Mouse (Mus musculus): Measurements from ENCODE around the gene Dnajc11.

Dnajc11 gene

DNA sequence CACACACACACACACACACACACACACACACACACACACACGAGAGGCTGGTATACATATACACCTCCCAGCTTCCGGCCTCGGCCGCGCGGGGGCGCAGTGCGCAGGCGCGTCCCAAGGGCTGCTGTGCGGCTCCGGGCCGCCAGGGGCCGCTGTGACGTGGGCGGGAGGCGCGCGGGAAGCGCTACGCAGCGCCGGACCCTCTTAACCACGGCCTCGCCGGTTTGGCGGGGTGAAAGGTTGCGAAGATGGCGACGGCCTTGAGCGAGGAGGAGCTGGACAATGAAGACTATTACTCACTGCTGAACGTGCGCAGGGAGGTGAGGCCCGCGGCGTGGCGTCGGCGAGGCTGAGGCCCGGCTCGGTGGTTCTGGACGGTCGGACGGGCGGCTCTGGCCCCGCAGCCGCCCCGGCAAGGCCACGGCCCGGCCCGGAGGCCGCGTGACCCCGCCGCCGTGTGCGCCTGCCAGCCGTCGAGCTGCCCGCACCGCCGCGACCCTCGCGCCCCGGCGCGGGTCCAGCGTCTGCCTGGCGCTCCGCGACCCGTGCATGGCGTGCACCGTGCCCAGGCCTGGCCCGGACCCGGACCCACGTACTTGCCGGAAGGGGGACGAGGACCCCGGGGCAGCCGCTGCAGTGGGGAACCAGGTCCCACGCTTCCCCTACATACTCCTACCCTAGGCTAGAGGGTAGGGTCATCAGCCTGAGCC, at the start of gene Dnajc11:
TSS of gene Dnajc11 (plus strand) at position 187 of the 710 bp plus-strand sequence.
- DNase-seq (ENCODE audit: low spot score in 2 of 2) = peak; percentile 84 to 88

DNA sequence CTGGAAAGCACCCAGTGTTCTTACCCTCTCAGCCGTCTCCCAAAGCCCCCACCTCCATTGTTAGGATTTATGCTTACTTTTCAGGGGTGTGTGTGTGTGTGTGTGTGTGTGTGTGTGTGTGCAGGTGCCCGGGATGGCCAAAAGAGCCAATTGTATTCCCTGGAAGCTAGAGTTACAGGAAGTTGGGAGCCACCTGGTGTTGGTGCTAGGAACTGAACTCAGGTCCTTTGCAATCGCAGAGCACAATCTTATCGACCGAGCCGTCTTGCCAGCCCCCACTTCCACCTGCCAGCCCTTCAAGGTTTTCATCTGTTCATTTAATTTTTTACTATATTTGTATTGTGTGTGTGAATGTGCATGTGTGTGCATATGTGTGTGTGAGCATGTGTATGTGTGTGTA, 40.2 kb upstream of the Dnajc11 start:
- DNase-seq (ENCODE audit: low spot score in 2 of 2) = no peak

DNA sequence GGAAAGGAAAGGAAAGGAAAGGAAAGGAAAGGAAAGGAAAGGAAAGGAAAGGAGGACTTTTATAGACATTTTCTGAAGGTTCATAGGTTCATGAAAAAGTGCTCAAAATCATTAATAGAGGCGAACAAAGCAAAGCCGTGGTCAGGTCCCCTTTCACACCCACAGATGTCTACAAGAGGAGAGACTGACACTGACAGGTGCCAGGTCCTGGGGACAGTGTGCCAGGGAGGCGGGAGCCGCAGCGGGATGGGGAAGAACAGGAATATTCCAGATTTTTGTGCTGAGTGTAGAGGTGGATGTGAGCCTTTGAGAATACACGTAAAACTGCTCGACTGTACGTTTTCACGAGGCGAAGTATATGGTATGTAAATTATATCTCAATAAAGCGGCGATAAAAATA, 38.6 kb upstream of the Dnajc11 start:
- DNase-seq (ENCODE audit: low spot score in 2 of 2) = no peak

DNA sequence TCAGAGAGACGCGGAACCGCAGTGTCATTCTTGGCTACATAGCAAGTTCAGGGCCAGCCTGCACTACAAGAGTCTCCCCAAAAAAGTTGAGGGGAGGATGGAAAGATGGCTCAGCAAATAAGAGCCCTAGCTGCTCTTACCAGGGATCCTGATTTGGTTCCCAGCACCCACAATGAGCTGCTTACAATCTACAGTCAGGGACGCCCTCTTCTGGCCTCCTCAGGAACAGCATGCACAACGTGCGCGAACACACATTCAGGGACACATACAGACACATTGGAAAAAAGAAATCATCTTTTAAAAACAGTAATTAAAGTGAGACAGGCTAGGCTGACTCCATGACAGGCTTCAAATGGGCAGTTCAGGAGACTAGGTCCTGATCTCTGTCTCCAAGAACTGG, 37.9 kb upstream of the Dnajc11 start:
- DNase-seq (ENCODE audit: low spot score in 2 of 2) = no peak

DNA sequence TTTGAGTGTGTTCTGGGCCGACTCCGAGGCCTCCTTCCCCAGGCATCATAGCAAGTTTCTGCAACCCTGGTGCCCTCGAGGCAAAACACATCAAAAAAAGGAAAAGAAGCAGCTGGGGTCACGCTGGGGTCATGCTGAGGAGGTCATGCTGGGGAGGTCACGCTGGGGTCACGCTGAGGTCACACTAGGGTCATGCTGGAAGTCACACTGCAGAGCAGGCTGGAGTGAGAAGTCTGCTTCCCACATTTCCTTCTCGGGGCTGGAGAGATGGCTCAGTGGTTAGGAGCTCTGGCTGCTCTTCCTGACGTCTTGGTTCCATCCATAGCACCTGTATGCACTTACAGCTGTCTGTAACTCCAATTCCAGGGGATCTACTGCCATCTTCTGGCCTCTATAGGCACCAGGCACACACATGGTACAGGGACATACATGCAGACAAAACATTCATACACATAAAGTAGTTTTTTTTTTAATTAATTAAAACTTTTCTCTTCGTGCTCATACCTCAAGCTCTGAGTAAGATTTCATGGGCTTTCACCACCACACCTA, 36.3 kb upstream of the Dnajc11 start:
- DNase-seq (ENCODE audit: low spot score in 2 of 2) = no peak

DNA sequence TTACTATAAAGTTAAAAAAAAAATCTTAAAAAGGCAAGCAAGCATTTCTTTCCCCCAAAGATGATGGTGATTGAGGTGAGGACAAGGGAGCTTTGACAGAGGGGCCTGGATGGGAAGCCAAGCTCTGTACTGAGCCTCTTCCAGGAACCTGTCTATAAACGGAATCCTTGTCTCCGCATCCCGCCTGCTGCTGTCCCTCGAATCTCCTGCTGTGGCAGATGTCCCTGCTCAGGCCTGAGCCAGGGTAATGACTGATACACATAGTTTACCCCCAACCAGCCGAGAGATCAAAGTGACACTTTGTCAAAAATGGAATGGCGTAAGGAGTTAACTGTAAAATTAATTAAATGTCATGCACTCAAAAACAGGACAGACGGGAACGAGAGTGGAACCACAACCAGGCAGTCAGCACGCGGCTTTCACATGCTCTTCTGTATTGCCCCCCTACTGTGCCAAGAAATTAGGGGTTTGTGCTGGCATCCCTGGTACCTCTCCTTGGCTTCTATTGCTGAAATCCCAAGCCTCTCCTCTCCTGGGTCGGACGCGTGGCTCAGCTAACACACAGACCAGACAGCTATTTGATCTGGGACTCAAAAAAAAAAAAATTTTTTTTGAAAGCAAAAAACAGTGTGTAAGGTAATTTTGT, 34.8 kb upstream of the Dnajc11 start:
- DNase-seq (ENCODE audit: low spot score in 2 of 2) = peak in 1 of 2 experiments; percentile 12

DNA sequence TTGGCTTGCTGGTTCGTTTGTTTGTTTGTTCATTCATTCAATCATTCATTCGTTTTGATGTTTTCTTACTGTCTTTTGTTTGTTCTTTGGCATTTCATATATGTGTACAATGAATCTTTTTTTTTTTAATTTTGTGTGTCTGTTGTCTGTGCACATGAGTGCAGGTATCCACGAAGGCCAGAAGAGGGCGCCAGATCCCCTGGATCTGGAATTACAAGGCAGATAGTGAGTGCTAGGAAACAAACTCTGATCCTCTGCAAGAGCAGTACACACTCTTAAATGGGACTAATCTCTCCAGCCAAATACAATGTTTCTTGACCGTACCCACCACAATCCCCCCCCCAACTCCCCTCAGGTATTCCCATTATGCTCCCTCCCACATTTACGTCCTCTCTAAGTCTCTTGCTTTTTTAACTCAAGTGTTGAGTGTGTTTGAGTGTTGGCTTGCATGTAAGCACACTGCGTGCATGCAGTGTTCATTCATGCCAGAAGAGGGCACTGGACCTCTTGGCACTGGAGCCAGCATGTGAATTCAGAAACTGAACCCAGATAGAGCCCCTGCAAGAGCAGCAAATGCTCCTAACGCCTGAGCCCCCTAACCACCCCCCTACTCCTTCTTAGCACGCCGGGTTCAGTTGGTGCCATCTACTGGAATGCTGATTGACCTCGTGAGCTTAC, 33.6 kb upstream of the Dnajc11 start:
- DNase-seq (ENCODE audit: low spot score in 2 of 2) = no peak

DNA sequence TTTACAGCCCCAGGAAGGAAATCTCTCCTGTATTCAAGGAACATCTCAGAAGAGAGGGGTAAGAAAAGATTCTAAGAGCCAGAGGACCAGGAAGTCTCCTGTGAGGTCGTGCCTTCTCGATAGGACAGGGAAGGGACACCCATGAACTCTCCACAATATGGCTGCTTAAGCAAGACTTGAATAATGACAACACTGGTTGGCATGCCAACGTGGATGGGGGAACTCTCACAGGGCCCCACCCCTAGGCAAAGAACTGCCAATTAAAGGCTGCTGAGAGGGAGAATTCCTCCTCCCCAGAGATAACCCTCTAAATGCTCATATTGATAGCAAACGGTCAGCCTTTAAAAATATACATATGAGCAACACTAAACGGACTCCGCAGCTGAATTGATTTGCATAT, 32.8 kb upstream of the Dnajc11 start:
- DNase-seq (ENCODE audit: low spot score in 2 of 2) = no peak

DNA sequence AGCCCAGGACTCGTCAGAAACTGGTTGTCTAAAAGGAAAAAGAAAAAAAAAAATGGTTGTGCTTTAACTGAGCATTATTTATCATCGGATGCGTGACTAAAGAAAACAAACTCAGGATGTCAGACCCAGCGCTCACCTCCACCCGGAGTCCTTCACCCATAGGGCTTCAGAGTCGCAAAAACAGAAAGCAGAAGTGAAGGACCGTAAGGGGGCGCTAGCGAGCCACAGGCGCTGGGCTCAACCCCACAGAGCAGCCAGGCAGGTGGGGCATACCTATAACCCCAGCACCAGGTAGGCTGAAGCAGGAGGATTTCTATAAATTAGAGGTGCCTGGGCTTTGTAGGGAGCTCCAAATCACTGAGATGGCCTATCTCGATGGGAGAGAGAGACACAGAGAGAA, 32.1 kb upstream of the Dnajc11 start:
- DNase-seq (ENCODE audit: low spot score in 2 of 2) = no peak

DNA sequence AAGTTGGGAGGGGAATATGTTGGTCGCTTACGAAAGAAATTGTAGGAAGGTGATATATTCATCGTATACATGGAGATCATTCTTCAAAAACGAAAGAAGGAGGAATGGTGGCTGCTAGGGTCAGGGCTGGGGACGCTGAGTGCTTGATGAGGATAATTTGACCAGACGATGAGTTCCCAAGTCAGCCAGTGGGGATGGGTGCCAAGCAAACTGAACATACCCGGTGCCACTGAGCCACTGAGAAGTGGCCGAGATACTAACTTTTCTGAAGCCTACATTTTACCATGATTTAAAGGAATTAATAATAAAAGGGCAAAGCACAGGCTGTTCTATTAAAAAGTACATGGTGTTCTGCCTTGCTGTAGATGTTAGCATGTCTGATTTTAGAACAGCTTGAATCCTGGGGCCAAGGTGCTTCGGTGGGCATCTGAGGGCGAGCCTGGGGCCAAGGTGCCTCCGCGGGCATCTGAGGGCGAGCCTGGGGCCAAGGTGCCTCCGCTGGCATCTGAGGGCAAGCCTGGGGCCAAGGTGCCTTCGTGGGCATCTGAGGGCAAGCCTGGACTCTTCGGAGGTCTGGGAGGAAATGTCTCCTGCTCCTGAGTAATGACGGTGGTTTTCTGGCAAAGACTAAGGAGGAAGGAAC, 31.3 kb upstream of the Dnajc11 start:
- no peak for DNase-seq (ENCODE audit: low spot score in 2 of 2)

DNA sequence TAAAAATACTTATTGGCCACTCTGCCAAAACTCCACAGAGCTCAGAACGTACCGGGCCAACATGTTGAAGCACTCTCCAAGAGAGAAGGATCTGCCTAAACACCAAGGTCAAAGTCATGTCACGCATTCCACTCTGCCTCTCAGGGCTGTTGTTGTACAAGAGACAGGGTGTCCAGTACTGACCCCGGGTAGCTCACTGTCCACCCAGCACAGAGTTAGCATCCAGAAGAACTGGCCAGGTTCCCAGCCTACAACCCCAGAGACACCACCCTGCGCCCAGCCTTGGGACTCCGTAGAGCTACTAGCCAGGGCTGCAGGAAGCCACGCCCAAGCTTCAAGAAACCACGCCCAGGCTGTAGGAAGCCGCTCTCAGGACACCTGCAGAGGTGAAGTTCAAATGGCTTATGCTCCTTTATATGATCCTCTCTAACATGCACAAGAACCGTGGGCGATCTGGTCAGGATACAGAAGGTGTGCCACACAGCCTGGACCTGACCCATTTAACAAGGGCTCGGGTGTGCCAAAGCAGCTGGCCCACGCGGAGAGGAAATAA, 30.7 kb upstream of the Dnajc11 start:
- DNase-seq (ENCODE audit: low spot score in 2 of 2) = peak; percentile 92

DNA sequence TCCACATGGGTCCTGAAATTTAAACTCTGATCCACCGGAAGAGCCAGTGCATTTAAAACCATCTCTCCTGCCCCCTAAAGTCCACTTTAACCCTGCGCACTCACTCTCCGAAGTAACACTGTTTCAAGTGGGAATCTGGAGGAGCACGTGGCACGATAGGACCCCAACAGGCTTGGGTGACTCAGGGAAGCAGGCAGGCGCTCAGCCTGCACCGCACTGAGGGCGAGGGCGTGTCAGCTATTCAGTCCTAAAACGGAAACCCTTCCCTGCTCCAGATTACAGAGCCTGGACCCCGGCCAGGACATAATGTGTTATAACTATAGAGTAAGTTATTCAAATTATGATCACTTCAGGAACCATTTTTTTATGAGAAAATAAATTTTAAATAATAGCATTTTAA, 29.4 kb upstream of the Dnajc11 start:
- peak; percentile 60 to 62 for DNase-seq (ENCODE audit: low spot score in 2 of 2)

DNA sequence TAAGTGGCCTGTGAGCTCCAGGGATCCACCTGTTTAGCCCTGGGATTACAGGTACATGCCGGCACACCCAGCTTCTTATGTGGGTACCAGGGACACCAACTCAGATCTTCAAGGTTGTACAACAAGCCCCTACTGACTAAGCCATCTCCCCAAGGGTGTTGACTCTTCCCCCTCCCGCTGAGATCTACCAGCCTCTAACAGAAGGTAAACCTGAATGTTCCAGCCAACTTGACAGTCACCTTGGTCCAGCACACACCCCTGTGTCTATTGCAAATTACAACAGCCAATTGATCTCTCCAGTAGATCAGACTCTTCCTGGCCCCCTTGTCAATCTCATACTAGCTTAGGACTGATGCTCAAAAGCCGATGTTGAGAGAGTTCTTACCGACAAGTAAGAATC, 27.9 kb upstream of the Dnajc11 start:
- no peak for DNase-seq (ENCODE audit: low spot score in 2 of 2)

DNA sequence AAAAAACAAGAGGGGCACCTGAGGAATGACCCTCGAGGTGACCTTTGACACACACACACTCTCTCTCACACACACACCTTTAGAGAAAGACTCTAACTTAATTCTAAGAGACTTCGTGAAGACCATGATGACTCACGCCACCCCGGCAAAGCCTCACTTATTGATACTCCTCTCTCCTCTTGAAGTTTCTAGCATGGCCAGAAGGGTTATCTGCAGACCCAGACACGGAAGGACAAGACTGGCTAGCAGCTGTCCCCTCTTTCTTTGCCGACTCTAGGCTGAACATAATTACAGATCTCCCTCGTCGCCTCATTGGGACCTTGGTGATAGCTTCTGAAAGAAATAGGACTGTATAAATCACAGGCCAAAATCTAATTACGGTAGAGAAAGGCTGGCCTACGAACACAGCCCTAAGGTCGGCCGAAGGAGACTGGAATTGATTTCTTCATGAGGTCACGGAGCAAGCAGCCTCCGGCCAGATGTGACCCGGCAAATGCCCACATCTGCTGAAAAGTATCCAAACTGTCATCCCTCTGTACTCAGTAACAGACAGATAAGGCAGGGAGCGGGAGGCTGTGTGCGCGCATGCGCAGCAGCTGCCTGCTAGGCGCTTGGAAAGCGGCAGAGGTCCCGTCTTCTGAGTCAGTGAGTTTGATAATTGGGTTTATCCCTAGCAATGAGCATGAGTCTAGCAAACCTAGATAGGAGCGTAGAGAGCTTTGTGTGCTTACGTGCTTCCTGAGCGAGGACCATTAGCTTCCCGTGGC, 25.7 kb upstream of the Dnajc11 start:
- DNase-seq (ENCODE audit: low spot score in 2 of 2) = peak in 1 of 2 experiments; percentile 15

DNA sequence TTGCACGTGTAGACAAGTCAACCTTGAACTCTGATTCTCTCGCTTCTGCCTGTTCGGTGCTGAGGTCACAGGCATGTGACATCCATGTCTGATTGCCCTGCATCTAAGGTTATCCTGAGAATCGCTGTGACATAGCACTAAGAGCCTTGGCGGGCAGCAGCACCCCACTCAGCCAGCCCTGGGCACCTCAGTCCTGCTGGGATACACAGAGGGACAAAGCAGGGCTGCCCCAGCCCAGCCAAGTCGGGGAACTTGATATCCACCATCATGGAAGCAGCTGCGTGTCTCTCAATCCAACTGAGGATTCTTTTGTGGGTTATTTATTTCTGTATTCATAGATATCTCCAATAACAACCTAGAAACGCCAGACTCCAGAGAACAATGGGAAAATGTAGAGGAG, 24.7 kb upstream of the Dnajc11 start:
- no peak for DNase-seq (ENCODE audit: low spot score in 2 of 2)

DNA sequence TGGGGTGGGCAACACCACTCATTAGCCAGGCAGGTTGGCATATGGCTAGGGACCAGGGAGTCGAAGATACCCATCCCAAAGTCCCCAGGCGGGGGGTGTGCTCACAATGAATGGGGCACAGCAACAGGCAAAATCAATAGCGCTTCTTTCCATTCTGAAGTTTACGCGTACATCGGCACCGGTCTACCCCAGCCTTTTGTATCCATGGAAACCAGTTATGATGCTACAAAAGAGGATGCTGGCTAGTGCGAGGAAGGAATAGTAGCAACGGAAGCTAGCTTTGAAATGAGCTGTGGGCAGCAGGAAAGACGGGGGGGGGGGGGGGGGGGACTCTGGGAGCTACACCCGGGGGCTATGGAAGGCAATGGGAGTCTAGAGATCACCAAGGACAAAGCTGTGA, 17.2 kb upstream of the Dnajc11 start:
- DNase-seq (ENCODE audit: low spot score in 2 of 2) = no peak

DNA sequence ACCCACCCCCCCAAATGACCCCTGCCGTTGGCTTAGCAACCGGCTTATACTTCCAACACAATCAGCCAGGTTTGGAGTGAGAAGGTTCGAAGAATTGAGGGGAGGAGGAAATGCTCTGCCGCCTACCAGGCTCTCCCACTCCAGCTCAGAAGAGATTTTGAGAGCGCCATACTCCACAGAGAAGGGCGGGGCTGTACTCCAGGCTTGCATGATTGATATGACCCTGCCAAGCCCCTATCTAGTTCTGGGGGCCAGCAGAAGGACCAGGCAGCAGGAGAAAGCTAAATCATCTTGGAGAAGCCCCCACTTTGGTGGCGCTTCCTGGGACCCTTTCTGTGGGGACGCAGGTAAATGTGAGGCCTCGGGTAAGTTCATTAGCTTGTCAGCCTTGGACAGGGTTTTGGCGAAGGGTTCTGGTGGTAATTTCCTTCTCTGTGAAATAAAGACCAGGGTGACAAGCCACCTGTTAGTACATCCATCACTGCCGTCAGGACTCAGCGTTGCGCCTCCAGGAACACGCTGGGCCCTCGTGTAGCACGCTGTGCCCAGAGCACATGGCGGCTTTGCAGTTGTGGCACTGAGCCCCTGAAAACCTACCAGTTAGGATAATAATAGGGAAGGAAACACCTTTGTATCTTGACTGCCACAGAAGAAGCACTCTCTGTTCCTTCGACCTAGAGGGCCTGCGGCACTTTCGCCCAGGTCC, 14.2 kb upstream of the Dnajc11 start:
- DNase-seq (ENCODE audit: low spot score in 2 of 2) = no peak

DNA sequence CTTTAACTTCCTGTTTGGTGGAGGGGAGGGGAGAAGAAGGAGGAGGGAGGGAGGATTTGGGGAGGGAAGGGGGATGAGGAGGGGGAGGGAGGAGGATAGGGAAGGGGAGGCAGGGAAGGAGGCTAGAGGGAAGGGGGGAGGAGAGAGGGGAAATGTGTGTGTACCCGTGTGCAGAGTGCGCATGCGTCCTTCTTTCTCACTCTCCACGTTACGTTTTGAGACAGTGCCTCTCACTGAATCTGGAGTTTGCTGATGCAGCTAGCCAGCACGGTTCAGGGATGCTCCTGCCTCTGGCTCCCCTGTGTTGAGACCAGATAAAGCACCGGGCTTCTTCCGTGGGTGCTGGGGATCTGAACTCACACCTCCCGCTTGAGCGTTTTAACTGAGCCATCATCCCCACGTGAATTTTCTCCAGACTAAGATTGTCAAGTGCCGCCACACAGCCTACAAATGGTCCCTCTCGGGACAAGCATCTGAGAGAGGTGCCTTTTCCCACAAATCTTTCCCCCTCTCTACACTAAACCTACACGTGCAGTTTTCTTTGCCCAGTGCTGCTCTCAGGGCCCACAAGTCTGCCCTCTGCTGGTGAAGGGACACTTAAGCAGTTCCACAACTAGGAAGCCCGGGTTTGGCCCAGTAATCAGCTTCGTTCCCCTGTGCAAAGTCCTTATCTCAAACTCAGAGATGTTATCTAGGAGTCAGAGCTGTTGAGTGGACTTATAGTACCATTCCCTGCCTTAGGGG, 13.4 kb upstream of the Dnajc11 start:
- DNase-seq (ENCODE audit: low spot score in 2 of 2) = peak; percentile 38 to 43

DNA sequence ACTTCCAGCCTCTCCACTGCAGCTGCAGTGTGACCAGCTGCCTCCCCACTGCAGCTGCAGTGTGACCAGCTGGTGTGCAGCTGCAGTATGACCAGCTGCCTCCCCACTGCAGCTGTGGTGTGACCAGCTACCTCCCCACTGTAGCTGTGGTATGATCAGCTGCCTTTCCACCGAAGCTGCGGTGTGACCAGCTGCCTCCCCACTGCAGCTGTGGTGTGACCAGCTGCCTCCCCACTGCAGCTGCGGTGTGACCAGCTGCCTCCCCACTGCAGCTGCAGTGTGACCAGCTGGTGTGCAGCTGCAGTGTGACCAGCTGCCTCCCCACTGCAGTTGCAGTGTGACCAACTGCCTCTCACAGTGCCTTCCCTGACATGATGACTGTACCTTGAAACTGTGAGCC, 11.4 kb upstream of the Dnajc11 start:
- DNase-seq (ENCODE audit: low spot score in 2 of 2) = no peak

Data from heart, adult 9 months (tissue).